Mouse (Mus musculus): ENCODE data around the gene Kif27.

DNA sequence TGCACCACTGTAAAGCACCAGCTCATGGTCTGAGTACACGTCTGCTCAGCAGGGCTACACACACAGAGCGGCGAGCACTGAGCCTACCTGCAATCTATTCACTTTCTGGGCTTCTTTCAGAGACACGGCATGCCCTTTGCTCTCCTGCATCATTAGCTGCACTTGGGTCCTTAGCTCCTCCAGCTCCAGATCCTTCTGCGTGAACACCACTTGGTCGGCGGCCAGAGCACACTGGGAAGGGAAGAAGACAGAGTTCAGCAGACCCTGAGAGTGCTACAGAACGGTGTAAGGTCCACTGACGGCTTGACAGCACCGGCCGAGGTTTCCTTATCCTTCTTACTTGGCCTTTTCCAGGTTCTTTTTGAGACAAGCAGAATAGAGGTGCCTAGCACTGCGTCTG, 21.5 kb downstream of the Kif27 start:
- TF ChIP-seq POLR2AphosphoS5 (IDR thresholded peaks at IDR 0.05; ENCODE audit: borderline replicate concordance, low read depth, low read length) (no peak), CHD2 (IDR thresholded peaks at IDR 0.05; ENCODE audit: low read length) (no peak), MYC (IDR thresholded peaks at IDR 0.05; ENCODE audit: low read depth, low read length) (no peak), EP300 (IDR thresholded peaks at IDR 0.05; ENCODE audit: low read depth in 1 of 2, low read length in 2 of 2) (no peak), POLR2AphosphoS2 (IDR thresholded peaks at IDR 0.05; ENCODE audit: low read length) (no peak), E2F4 (IDR thresholded peaks at IDR 0.05; ENCODE audit: borderline replicate concordance, low read depth, low read length) (no peak), CTCF (IDR thresholded peaks at IDR 0.05 in 2 of 3, conservative IDR thresholded peaks at IDR 0.05 in 1 of 3; ENCODE audit: control insufficient read depth in 1 of 3, insufficient read depth in 1 of 3, low read depth in 2 of 3, low read length in 3 of 3, poor library complexity in 1 of 3, severe bottlenecking in 1 of 3) (no peak), GABPA (IDR thresholded peaks at IDR 0.05; ENCODE audit: low read depth, low read length) (no peak)
